Mouse (Mus musculus) spleen, postnatal 4 days (tissue): ENCODE measurements at regions not wholly inside any gene's neighbourhood (a gene's known extent, or its start where the extent isn't known, plus 50 kb on each side); places are given as distances from the start of the nearest gene placed in this dataset.

Experiments
- DNase-seq, 2 experiments: peaks; one replicate each; pipeline ENCODE4 v3.0.0; 2022; ENCODE audit warnings: low spot score in 2 of 2

GRCm38 (mm10) chr11:6785471-6785870 lies 52.0 kb downstream of the Gm11983 start:
- no peak for DNase-seq

GRCm38 (mm10) chr11:6782826-6783225 lies 54.6 kb downstream of the Gm11983 start:
- no peak for DNase-seq

GRCm38 (mm10) chr11:6779752-6780151 lies 57.7 kb downstream of the Gm11983 start:
- DNase-seq, result no peak

GRCm38 (mm10) chr11:6778596-6779360 lies 58.7 kb downstream of the Gm11983 start:
- DNase-seq, result peak in 1 of 2 experiments; percentile 10

GRCm38 (mm10) chr11:6777566-6777965 lies 59.9 kb downstream of the Gm11983 start:
- DNase-seq, result peak in 1 of 2 experiments; percentile 26

GRCm38 (mm10) chr11:6774656-6775055 lies 62.8 kb downstream of the Gm11983 start:
- peak; percentile 4 to 11 for DNase-seq

- peak; percentile 5 to 26 for DNase-seq
Measured at GRCm38 (mm10) chr11:6773951-6774350, 63.5 kb downstream of the Gm11983 start.

- DNase-seq, result peak; percentile 5 to 18
Measured at GRCm38 (mm10) chr11:6773364-6773763, 64.1 kb downstream of the Gm11983 start.

- peak in 1 of 2 experiments; percentile 52 for DNase-seq
Measured at GRCm38 (mm10) chr11:6769437-6769765, 68.1 kb downstream of the Gm11983 start.

GRCm38 (mm10) chr11:6768599-6769436 lies 68.6 kb downstream of the Gm11983 start:
- peak; percentile 58 to 88 for DNase-seq

GRCm38 (mm10) chr11:6766725-6767124 lies 70.7 kb downstream of the Gm11983 start:
- peak in 1 of 2 experiments; percentile 24 for DNase-seq

GRCm38 (mm10) chr11:6765333-6765957 lies 72.0 kb downstream of the Gm11983 start:
- DNase-seq, result peak in 1 of 2 experiments; percentile 7

GRCm38 (mm10) chr11:6764186-6764585 lies 73.3 kb downstream of the Gm11983 start:
- peak in 1 of 2 experiments; percentile 2 for DNase-seq

- no peak for DNase-seq
Measured at GRCm38 (mm10) chr11:6763001-6763400, 74.5 kb downstream of the Gm11983 start.

- peak in 1 of 2 experiments; percentile 4 for DNase-seq
Measured at GRCm38 (mm10) chr11:6761876-6762628, 75.4 kb downstream of the Gm11983 start.

- peak in 1 of 2 experiments; percentile 6 for DNase-seq
Measured at GRCm38 (mm10) chr11:6759578-6759977, 77.9 kb downstream of the Gm11983 start.

- no peak for DNase-seq
Measured at GRCm38 (mm10) chr11:6739439-6739838, 81.1 kb downstream of the Ramp3 start.

- DNase-seq, result no peak
Measured at GRCm38 (mm10) chr11:6738581-6738980, 80.3 kb downstream of the Ramp3 start.

- no peak for DNase-seq
Measured at GRCm38 (mm10) chr11:6738163-6738562, 79.8 kb downstream of the Ramp3 start.

- no peak for DNase-seq
Measured at GRCm38 (mm10) chr11:6734746-6735430, 76.6 kb downstream of the Ramp3 start.

- DNase-seq, result no peak
Measured at GRCm38 (mm10) chr11:6731505-6731904, 73.2 kb downstream of the Ramp3 start.
